Comparison of ENCODE assay signal across 10 mouse cellular contexts in the genomic region with DNA sequence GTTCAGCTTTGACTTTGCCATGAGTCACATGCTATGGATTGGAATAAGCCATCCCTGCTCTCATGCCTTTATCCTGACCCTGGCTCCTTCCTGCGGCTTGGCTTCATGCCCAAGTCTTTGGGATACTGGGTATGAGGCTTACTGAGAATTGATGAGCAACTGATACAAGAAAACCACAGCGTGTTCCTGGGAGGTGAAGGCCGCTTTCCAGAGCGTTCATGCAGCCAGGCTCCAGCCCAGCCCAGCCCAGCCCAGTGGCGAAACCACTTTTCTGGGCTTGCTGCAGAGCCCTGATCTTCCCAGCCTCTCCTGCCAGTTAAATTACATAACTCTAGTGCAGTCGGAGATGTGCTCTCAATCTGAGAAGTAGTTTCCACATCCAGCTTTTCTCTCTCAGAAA.
DNase-seq lines count a peak whose midpoint lies in the region; ATAC-seq and TF ChIP-seq lines count a peak whose summit lies in the region.
"Had no signal": no experiment of that assay in that cellular context is flagged by ENCODE, and none has a peak within 500 bp of the region (broad histone marks: within the 10 kb centered on the region; RNA-seq: fewer than 3 reads in every experiment).

No protein-coding gene starts in this region.

- H3K27me3 ChIP-seq in kidney, adult 2 months (replicated peaks; ENCODE audit: control insufficient read depth, insufficient read depth, low read length), result no peaks in the 10 kb centered on the region
- no peaks in the 10 kb centered on the region for H3K27me3 ChIP-seq in Patski
- no peaks in the 10 kb centered on the region for H3K27me3 ChIP-seq in cerebellum, adult 2 months (ENCODE audit: control insufficient read depth, insufficient read depth, low read length)

- 79% methylated on average over 6 of the region's 6 CpGs for WGBS in kidney, adult 2 months
- whole genome bisulfite sequencing in cerebellum, adult 2 months, result 24% methylated on average over 6 of the region's 6 CpGs

- TF ChIP-seq CTCF in kidney, adult 2 months (conservative IDR thresholded peaks at IDR 0.05; ENCODE audit: insufficient read depth, insufficient read length, low read depth, low read length), result no peak
- TF ChIP-seq CTCF in Patski (IDR thresholded peaks at IDR 0.05), result no peak
- no peak for TF ChIP-seq CTCF in cerebellum, adult 2 months (IDR thresholded peaks at IDR 0.05; ENCODE audit: borderline replicate concordance, insufficient read depth, low read depth, low read length)

- H3K27ac ChIP-seq in kidney, adult 2 months (ENCODE audit: insufficient read depth, low read depth, low read length), result no peak overlapping the region
- H3K27ac ChIP-seq in cerebellum, adult 2 months (ENCODE audit: insufficient read depth, low read length), result no peak overlapping the region

- no peak for TF ChIP-seq POLR2A in kidney, adult 2 months (IDR thresholded peaks at IDR 0.05; ENCODE audit: low read depth, low read length)
- TF ChIP-seq POLR2A in cerebellum, adult 2 months (IDR thresholded peaks at IDR 0.05; ENCODE audit: borderline replicate concordance, insufficient read depth, low read length), result no peak

- POLR2A ChIA-PET in Patski (lab: Charles Lee), result interaction anchor here (0.9 kb wide), 1 partner anchor 13 kb away, joined by 3 read pairs; no protein-coding TSS in a partner anchor

- H3K36me3 ChIP-seq in kidney, adult 2 months (ENCODE audit: control insufficient read depth, insufficient read depth, low read length), result no peaks in the 10 kb centered on the region

- no peak overlapping the region for H3K4me3 ChIP-seq in kidney, adult 2 months (ENCODE audit: insufficient read depth, low read depth, low read length)
- H3K4me3 ChIP-seq in cerebellum, adult 2 months (replicated peaks; ENCODE audit: insufficient read depth, low read depth, low read length), result peak overlapping the region; percentile 0
- H3K4me3 ChIP-seq: erythroblast, embryonic 14.5 days had no signal

- ATAC-seq in Patski, result peak; percentile 94

- in situ Hi-C loops in Patski (cut with MboI; ENCODE audit: low pct_unique_long_range_greater_than_20kb), result no loop called here

- intact Hi-C loops in gastrocnemius, postnatal 14 days (cut with DNase I; ENCODE audit: low total_unique reads), result no loop called here

- H3K4me1 ChIP-seq in kidney, adult 2 months (ENCODE audit: control insufficient read depth, insufficient read depth, low read length), result no peaks in the 10 kb centered on the region
- 0 out of 2 replicates have a peak, but pooled peaks cover 3% of the 10 kb centered on the region for H3K4me1 ChIP-seq in cerebellum, adult 2 months (ENCODE audit: control insufficient read depth, insufficient read depth, low read length)

- CTCF ChIA-PET in Patski (lab: Charles Lee), result interaction anchor here (1.4 kb wide), 1 partner anchor 15 kb away, joined by 4 read pairs; no protein-coding TSS in a partner anchor

- peak; percentile 9 for DNase-seq in kidney, adult 2 months
- no peak for DNase-seq in kidney, adult 11 months
- DNase-seq in Patski (ENCODE audit: low read depth, low spot score), result peak; percentile 63
- peak; percentile 63 to 71 for DNase-seq in cerebellum, adult 2 months
- peak; percentile 54 for DNase-seq in gastrocnemius, postnatal 14 days
- no peak for DNase-seq in thymus, adult 18-20 months
- no peak for DNase-seq in layer of hippocampus, adult 9-11 months
- no peak for DNase-seq in kidney, postnatal 14 days
- DNase-seq: spleen, adult 18-20 months had no signal

Comparison
In these comparisons a context has a peak if more than half of its experiments do, and no peak if none do; other contexts are left out.
1. DNase-seq: peak in kidney, adult 2 months (single experiment), Patski (single experiment), cerebellum, adult 2 months (2 of 2) and gastrocnemius, postnatal 14 days (single experiment); none in kidney, adult 11 months (single experiment), thymus, adult 18-20 months (0 of 2), layer of hippocampus, adult 9-11 months (single experiment) and kidney, postnatal 14 days (single experiment).